Mouse (Mus musculus): ENCODE measurements around the gene Sema3a. TPM values are rescaled to one million over a fixed set of nuclear protein-coding genes. Genes with fewer than 3 reads are reported as not detected.

Sema3a gene
- polyA plus RNA-seq (2014; fragmentation: Nextera tagmentation; extraction: Ambion mirVana): 41.3 and 47.6 TPM in 2 replicates

DNA sequence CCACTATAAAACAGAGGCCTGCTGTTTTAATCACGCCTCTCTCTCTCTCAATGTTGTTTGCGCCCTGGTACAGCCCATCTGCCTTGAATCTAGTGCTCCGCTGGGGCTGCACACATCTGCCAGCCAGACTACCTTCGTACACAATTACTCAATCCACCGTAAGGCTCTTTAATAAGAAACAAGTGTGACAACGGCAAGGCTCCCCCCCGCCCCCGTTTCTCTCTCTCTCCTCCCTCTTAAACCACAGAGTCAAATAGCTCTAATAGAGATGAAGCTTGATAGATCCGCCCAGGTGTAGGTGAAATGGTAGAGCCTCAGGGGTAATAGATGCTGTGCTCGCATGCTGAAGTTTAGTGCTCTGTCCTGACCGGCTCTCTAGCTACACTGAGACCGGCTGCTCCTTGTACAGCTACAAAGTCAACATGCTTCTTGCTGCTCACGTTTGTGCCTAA lies at the start of gene Sema3a:
Gene Sema3a, plus strand, starts transcription at position 174 of the 452 bp plus-strand sequence.
- no peak within 1 kb of the TSS for H3K9ac ChIP-seq
- H3K27ac ChIP-seq (ENCODE audit: low read depth): peak within 1 kb of the TSS; percentile 38; the same call in 1 of the 2 replicates
- H3K4me3 ChIP-seq (ENCODE audit: low read depth, low read length): no peak within 1 kb of the TSS; the same call in 1 of the 2 replicates
- H3K9me3 ChIP-seq (ENCODE audit: low read depth, low read length): no peaks in the 10 kb centered on the region
- WGBS: 33% methylated on average over 13 of the region's 13 CpGs
- TF ChIP-seq CTCF (IDR thresholded peaks at IDR 0.05; ENCODE audit: low read depth): no peak
- H3K4me1 ChIP-seq (ENCODE audit: insufficient read depth): no peaks in the 10 kb centered on the region
- DNase-seq (peak; percentile 23), ATAC-seq (ENCODE audit: insufficient read depth) (peak; percentile 73; the same call in 1 of the 2 replicates)
- no peaks in the 10 kb centered on the region for H3K36me3 ChIP-seq (ENCODE audit: insufficient read depth)
- H3K27me3 ChIP-seq (ENCODE audit: insufficient read depth, low read length): no peaks in the 10 kb centered on the region
- H3K4me2 ChIP-seq: peak within 1 kb of the TSS; percentile 39

DNA sequence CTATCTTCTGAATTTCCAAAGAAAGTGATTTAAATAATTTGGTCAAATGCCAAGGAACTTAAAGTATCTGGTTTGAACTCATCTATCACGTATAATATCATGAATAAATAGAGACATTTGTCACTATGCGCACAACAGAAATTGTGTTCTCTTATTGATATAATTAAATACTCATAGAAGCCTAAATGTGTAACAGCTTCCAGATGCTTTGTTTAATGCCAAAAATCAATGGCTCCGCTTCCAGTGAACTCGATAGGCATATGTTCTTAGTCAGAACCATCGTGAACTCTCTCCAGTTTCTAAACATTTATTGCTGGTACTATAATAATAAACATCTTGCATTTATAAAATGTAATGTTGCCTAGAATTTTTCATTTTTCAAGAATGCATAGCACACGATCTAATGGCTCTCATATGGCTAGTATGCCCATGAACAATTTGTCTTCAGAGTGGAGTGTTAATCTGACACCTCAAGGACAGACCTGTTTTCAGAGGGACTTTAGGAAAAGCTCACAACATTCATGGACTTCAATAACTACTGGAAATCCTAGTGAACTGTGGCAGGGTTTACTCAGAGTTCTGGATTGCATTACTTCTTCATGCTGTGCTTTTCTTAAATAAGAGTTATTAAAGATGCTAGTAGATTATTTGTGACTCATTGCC lies 40.3 kb upstream of the Sema3a start:
- H3K4me2 ChIP-seq: no peak overlapping the region
- ATAC-seq (ENCODE audit: insufficient read depth) (peak; percentile 58; the same call in 1 of the 2 replicates), DNase-seq (peak; percentile 62)
- 46% methylated on average over 6 of the region's 6 CpGs for WGBS
- H3K27ac ChIP-seq (ENCODE audit: low read depth): no peak overlapping the region
- no peak overlapping the region for H3K4me3 ChIP-seq (ENCODE audit: low read depth, low read length)
- no peaks in the 10 kb centered on the region for H3K27me3 ChIP-seq (ENCODE audit: insufficient read depth, low read length)
- H3K36me3 ChIP-seq (ENCODE audit: insufficient read depth): no peaks in the 10 kb centered on the region
- no peaks in the 10 kb centered on the region for H3K9me3 ChIP-seq (ENCODE audit: low read depth, low read length)
- no peaks in the 10 kb centered on the region for H3K4me1 ChIP-seq (ENCODE audit: insufficient read depth)
- TF ChIP-seq CTCF (IDR thresholded peaks at IDR 0.05; ENCODE audit: low read depth): no peak
- H3K9ac ChIP-seq: no peak overlapping the region

DNA sequence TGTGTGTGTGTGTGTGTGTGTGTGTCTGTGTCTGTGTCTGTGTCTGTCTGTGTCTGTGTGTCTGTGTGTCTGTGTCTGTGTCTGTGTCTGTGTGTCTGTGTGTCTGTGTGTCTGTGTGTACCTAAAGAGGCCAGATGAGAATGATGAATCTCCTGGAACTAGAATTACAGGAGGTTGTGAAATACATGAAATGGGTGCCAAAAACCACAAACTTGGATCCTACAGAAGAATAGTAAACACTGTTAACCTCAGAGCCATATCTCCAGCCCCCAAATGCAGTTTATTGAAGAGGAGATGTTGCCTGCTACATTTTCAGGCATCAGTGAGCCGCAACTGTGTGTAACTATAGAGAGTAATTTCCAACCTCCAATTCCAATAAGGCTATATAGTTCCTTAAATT lies 34.8 kb upstream of the Sema3a start:
- 42% methylated on average over 1 of the region's 1 CpGs for WGBS
- no peaks in the 10 kb centered on the region for H3K4me1 ChIP-seq (ENCODE audit: insufficient read depth)
- TF ChIP-seq CTCF (IDR thresholded peaks at IDR 0.05; ENCODE audit: low read depth): no peak
- no peaks in the 10 kb centered on the region for H3K27me3 ChIP-seq (ENCODE audit: insufficient read depth, low read length)
- peak; percentile 82 for DNase-seq
- H3K9ac ChIP-seq: no peak overlapping the region
- H3K36me3 ChIP-seq (ENCODE audit: insufficient read depth): no peaks in the 10 kb centered on the region
- peak; percentile 41; the same call in 1 of the 2 replicates for ATAC-seq (ENCODE audit: insufficient read depth)
- no peak overlapping the region for H3K27ac ChIP-seq (ENCODE audit: low read depth)
- H3K4me3 ChIP-seq (ENCODE audit: low read depth, low read length): no peak overlapping the region
- H3K9me3 ChIP-seq (ENCODE audit: low read depth, low read length): no peaks in the 10 kb centered on the region
- no peak overlapping the region for H3K4me2 ChIP-seq

DNA sequence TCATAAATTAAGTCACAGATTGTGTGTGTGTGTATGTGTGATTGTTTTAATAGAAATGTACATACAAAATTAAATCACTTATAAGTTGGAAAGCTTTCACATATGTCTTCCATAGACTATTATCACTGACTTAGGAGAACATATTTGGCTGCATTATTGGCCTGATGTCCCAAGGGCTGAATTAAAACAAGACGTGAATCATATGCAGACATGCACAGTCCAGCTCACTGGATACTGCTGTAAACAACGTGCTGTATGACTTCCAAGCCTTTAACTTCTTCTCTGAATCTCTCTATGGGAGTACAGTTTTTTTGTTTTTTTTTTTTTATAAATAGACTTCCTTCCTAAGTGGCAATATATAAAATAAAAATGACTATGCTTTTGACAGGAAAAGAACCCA lies 15.7 kb upstream of the Sema3a start:
- Histone ChIP-seq H3K4me3 (ENCODE audit: low read depth, low read length) (no peak overlapping the region), H3K27ac (ENCODE audit: low read depth) (no peak overlapping the region), H3K36me3 (ENCODE audit: insufficient read depth) (no peaks in the 10 kb centered on the region), H3K9ac (no peak overlapping the region), H3K4me1 (ENCODE audit: insufficient read depth) (no peaks in the 10 kb centered on the region), H3K27me3 (ENCODE audit: insufficient read depth, low read length) (no peaks in the 10 kb centered on the region), H3K9me3 (ENCODE audit: low read depth, low read length) (no peaks in the 10 kb centered on the region), H3K4me2 (no peak overlapping the region)
- TF ChIP-seq CTCF (IDR thresholded peaks at IDR 0.05; ENCODE audit: low read depth): no peak
- ATAC-seq (ENCODE audit: insufficient read depth) (no peak), DNase-seq (peak; percentile 46)
- 31% methylated on average over 2 of the region's 2 CpGs for WGBS

DNA sequence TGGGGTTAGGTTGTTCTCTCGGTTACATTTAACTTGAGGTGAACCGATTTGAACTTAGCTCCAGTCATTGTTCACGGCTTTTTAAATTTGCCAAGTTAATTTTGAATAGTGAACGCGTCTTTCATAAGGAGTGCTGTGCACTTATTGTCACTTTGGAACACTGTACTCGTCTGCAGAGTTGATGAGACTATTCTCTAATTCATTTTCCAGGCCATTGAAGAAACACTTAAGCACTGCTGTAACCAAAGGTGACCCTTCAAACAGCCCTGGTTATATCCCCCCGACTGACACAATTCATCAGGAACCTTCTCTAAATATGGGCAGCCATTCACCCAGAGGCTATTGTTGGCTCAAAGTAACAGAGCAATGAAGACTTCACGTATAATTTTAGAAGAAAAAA lies 8.0 kb upstream of the Sema3a start:
- H3K27ac ChIP-seq (ENCODE audit: low read depth): no peak overlapping the region
- no peak for ATAC-seq (ENCODE audit: insufficient read depth)

DNA sequence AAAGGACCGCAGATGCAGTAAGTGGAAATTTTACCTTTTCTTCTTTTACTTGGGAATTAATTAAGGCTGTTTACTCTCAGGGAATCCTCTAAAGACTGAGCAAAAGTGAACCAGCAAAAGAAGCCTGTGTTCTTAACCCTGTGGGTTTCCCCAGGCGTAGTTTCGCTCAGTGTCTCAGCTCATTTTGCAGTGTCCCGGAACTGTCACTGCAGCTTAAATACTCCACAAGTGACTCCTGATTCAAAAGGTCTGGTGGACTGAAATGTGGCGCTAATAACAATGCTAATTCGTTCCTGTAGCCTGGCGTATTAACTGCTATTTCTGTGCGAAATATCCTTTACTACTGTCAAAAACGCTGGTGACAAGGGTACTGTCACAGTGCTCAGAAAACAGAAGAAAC lies 543 bp downstream of the Sema3a start:
- WGBS: 34% methylated on average over 9 of the region's 9 CpGs
- H3K4me3 ChIP-seq (ENCODE audit: low read depth, low read length): no peak overlapping the region; the same call in 1 of the 2 replicates
- peak overlapping the region; percentile 38; the same call in 1 of the 2 replicates for H3K27ac ChIP-seq (ENCODE audit: low read depth)
- DNase-seq (peak; percentile 72), ATAC-seq (ENCODE audit: insufficient read depth) (peak; percentile 70; the same call in 1 of the 2 replicates)
- TF ChIP-seq CTCF (IDR thresholded peaks at IDR 0.05; ENCODE audit: low read depth): no peak
- peak overlapping the region; percentile 39 for H3K4me2 ChIP-seq
- no peaks in the 10 kb centered on the region for H3K9me3 ChIP-seq (ENCODE audit: low read depth, low read length)
- H3K36me3 ChIP-seq (ENCODE audit: insufficient read depth): no peaks in the 10 kb centered on the region
- no peaks in the 10 kb centered on the region for H3K27me3 ChIP-seq (ENCODE audit: insufficient read depth, low read length)
- no peaks in the 10 kb centered on the region for H3K4me1 ChIP-seq (ENCODE audit: insufficient read depth)
- H3K9ac ChIP-seq: no peak overlapping the region

More for the DNA sequence above, 8.0 kb upstream of the Sema3a start:
- Histone ChIP-seq H3K4me3 (ENCODE audit: low read depth, low read length) (no peak overlapping the region), H3K9ac (no peak overlapping the region), H3K9me3 (ENCODE audit: low read depth, low read length) (no peaks in the 10 kb centered on the region), H3K4me2 (no peak overlapping the region), H3K27me3 (ENCODE audit: insufficient read depth, low read length) (no peaks in the 10 kb centered on the region), H3K36me3 (ENCODE audit: insufficient read depth) (no peaks in the 10 kb centered on the region), H3K4me1 (ENCODE audit: insufficient read depth) (no peaks in the 10 kb centered on the region)
- TF ChIP-seq CTCF (IDR thresholded peaks at IDR 0.05; ENCODE audit: low read depth): no peak
- DNase-seq: no peak
- 76% methylated on average over 8 of the region's 8 CpGs for WGBS

DNA sequence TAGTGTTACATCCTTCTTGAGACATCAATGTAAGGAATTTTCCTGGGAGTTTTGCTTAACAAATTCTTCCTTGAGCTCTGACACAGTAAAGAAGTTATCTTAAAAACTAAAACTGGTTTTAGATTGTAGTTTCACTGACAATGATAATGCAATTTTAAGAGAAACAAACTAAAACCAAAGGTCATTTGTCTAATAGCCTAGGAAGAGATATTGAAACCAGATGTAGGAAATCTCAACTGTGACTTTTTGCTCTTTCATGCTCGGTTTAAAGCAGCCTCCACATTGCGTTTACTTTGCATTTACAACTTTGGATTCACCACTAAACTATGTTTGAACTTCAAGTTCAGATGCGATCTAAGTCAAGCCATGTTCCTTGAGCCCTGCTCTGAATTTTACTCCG lies 982 bp downstream of the Sema3a start:
- Histone ChIP-seq H3K4me2 (peak overlapping the region; percentile 39), H3K9ac (no peak overlapping the region), H3K27ac (ENCODE audit: low read depth) (peak overlapping the region; percentile 38; the same call in 1 of the 2 replicates), H3K4me3 (ENCODE audit: low read depth, low read length) (no peak overlapping the region), H3K4me1 (ENCODE audit: insufficient read depth) (no peaks in the 10 kb centered on the region), H3K36me3 (ENCODE audit: insufficient read depth) (no peaks in the 10 kb centered on the region), H3K27me3 (ENCODE audit: insufficient read depth, low read length) (no peaks in the 10 kb centered on the region), H3K9me3 (ENCODE audit: low read depth, low read length) (no peaks in the 10 kb centered on the region)
- ATAC-seq (ENCODE audit: insufficient read depth) (no peak), DNase-seq (no peak)
- TF ChIP-seq CTCF (IDR thresholded peaks at IDR 0.05; ENCODE audit: low read depth): no peak
- WGBS: 38% methylated on average over 4 of the region's 4 CpGs

All from lung, embryonic 14.5 days (tissue).